Mouse (Mus musculus) pancreas, adult 10 weeks (tissue): ENCODE results near the gene Spag7. TPM values are rescaled to one million over a fixed set of nuclear protein-coding genes. Genes with fewer than 3 reads are reported as not detected.

ENCODE experiments used
- polyA plus RNA-seq: library from polyadenylated mRNA; stranded (reverse); fragments of 350-450 nt; fragmentation: Illumina TruSeq; extraction: RNeasy Lipid Tissue Mini Kit (QIAGEN cat#74804); gene quantifications from one replicate; pipeline ENCODE4 v1.2.3, GENCODE M21; 2015; ENCODE audit warnings: low read depth, low replicate concordance; ENCODE audit not compliant: insufficient read depth

The Spag7 gene
- 17.9 TPM for polyA plus RNA-seq

DNA sequence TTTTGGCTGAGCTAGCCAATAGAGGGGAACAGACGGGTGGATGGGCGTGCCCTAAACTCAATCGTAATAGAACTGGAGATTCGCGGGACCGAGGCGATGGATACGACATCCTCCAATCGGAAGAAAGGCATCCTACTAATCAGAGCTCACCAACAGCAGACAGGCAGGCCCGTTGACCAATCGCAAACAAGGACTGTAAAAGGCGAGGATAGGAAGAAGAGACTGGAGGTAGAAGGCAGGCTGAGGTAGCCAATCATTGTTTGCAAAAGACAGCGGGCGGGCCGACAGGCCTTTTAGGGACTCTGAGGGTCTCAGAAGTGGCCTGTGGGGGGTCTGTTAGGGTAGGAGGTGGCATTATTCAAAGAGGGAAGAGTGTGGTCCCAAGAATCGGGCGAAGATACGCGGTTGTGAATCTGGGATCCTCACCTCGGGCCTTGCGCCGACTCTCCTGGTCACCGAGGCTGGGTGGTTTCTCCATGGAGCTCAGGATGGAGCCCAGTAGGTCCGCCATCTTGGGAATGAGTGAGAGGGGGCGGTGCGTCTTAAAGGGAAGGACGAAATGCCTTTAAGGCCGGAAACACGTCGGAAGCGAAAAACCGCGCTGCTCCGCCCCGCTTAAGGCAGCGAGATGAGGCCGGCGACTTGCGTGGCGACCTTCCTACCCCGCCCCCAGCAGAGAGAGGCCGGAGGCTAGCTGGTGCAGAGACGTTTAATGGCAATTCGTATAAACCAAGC, at the start of gene Spag7:
Gene Spag7 (minus strand): TSS at position 646 of the 735 bp plus-strand sequence.

DNA sequence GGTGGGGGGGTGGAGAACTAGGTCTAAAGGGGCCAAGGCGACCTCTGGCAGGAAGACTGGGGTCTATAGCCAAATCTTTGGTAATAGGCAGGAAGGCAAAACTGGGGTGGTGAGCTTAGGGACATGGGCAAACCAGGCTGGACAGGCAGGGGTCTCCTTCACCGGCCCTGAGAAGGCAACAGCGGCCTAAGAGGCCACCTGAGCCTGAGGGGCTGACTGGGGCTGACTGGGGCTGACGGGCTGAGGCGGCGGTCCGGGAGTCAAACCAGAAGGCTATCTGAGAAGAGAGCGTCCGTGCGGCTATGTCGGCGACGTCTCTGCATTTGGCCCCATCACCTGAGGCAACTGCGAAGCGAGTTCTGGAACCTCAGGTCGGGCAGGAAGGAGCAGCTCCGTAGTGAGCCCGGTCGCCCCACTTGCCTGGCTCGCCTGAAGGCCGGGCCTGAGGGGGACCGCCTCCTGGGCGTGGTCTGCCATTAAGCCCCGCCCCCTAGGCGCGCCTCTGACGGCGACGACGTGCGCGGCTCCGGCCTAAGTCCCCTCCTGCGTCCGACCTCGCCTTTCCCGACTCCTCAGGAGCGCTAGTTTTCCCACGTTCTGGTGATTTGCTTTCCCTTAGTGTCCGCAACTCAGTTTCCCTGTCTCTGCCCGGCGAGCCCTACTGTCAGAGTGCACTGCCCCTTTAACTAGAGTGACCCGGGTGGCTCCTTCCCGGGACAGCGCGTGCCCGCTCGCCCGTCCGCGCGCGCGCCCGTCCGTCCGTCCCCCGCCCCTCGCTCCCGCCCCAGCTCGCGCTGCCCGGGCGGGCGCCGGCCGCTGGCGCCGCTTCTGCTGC, 30.7 kb upstream of the Spag7 start, which contains the start of the genes Inca1 and Kif1c:
Gene Inca1 (minus strand): TSS at position 434 of the 835 bp plus-strand sequence.
Gene Kif1c (plus strand): TSS at position 827 of the 835 bp plus-strand sequence.

GRCm38 (mm10) chr11:70687601-70688199, 18.5 kb upstream of the Spag7 start, which contains the start of gene Camta2:
TSS of gene Camta2 (minus strand) at chr11:70688105.

GRCm38 (mm10) chr11:70656964-70657363, 12.3 kb downstream of the Spag7 start, which contains the start of gene Eno3:
TSS of gene Eno3 (plus strand) at chr11:70657202.

DNA sequence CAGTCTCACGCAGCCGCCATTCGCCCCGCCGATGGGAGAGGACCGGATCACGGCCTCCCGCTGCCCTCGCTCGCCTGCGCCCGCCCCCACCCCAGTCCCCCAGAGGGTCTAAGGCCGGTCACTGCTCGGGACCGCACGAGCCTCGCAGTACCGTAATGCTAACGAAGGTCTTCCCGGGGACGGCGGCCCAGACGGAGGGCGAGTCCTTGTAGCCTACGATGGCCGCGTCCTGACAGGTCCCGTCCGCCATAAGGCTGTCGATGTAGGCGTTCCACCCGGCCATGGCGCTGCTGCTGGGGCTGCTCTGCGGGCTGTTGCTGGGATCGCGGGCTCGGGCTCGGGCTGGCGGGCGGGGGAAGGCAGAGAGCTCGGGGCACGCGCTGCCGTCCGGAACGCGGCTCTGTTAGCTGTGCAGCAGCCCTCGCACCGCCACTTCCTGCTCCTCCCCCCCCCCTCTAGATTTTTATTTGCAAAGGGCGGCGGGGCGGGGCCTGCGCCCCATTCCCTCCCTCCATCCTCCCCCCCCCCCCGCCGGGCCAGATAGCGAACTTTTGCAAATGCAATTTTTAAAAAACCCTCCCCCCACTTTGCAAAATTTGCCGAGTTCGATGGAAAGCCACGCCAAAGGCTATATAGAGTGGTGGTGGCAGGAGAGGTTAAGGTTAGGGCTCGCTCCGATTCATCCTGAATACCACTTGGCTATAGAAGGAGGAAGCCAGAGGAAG, 14.9 kb downstream of the Spag7 start, which contains the start of gene Pfn1:
Gene Pfn1 (minus strand): TSS at position 447 of the 725 bp plus-strand sequence.

GRCm38 (mm10) chr11:70646691-70647650, 22.2 kb downstream of the Spag7 start, which contains the start of the genes Rnf167 and Slc25a11:
TSS of gene Rnf167 (plus strand) at chr11:70647235.
TSS of gene Slc25a11 (minus strand) at chr11:70647479.

GRCm38 (mm10) chr11:70638714-70639278, 30.4 kb downstream of the Spag7 start, which contains the start of gene Gp1ba:
TSS of gene Gp1ba (plus strand) at chr11:70639122.

GRCm38 (mm10) chr11:70619101-70619500, 50.1 kb downstream of the Spag7 start, which contains the start of gene Chrne:
TSS of gene Chrne (minus strand) at chr11:70619216.

GRCm38 (mm10) chr11:70615516-70616093, 53.6 kb downstream of the Spag7 start, which contains the start of gene 4930544D05Rik:
TSS of gene 4930544D05Rik (plus strand) at chr11:70615848.

Other genes starting within 250 kb of the Spag7 start
- gene Arrb2, start 236.8 kb downstream of the Spag7 start, polyA plus RNA-seq: 29.3 TPM
- 6.4 TPM for gene Med11, start 217.5 kb downstream of the Spag7 start, polyA plus RNA-seq
- gene Zmynd15, start 210.0 kb downstream of the Spag7 start, polyA plus RNA-seq: 0.70 TPM
- 4.3 TPM for gene Cxcl16, start 209.4 kb downstream of the Spag7 start, polyA plus RNA-seq
- gene Tm4sf5, start 164.2 kb downstream of the Spag7 start, polyA plus RNA-seq: 0.89 TPM
- gene Vmo1, start 154.8 kb downstream of the Spag7 start, polyA plus RNA-seq: not detected
- gene Gltpd2, start 150.2 kb downstream of the Spag7 start, polyA plus RNA-seq: not detected
- 69.1 TPM for gene Psmb6, start 144.0 kb downstream of the Spag7 start, polyA plus RNA-seq
- gene Gm40193, start 136.5 kb downstream of the Spag7 start, polyA plus RNA-seq: not detected
- gene Pld2, start 129.4 kb downstream of the Spag7 start, polyA plus RNA-seq: 6.0 TPM
- gene Mink1, start 106.5 kb downstream of the Spag7 start, polyA plus RNA-seq: 17.6 TPM
- gene 4930544D05Rik, start 53.6 kb downstream of the Spag7 start, polyA plus RNA-seq: not detected
- not detected for gene Chrne, start 50.2 kb downstream of the Spag7 start, polyA plus RNA-seq
- gene Gp1ba, start 30.3 kb downstream of the Spag7 start, polyA plus RNA-seq: not detected
- gene Rnf167, start 22.2 kb downstream of the Spag7 start, polyA plus RNA-seq: 37.6 TPM
- gene Slc25a11, start 21.9 kb downstream of the Spag7 start, polyA plus RNA-seq: 17.3 TPM
- gene Pfn1, start 14.8 kb downstream of the Spag7 start, polyA plus RNA-seq: 118 TPM
- gene Eno3, start 12.2 kb downstream of the Spag7 start, polyA plus RNA-seq: 16.0 TPM
- gene Camta2, start 18.7 kb upstream of the Spag7 start, polyA plus RNA-seq: 9.5 TPM
- gene Inca1, start 30.7 kb upstream of the Spag7 start, polyA plus RNA-seq: 2.5 TPM
- gene Kif1c, start 31.1 kb upstream of the Spag7 start, polyA plus RNA-seq: 13.3 TPM
- 1.4 TPM for gene Zfp3, start 94.8 kb upstream of the Spag7 start, polyA plus RNA-seq
- not detected for gene Scimp, start 143.2 kb upstream of the Spag7 start, polyA plus RNA-seq
- 5.0 TPM for gene Rabep1, start 175.4 kb upstream of the Spag7 start, polyA plus RNA-seq